Mouse (Mus musculus) intestine, embryonic 15.5 days (tissue): ENCODE measurements at regions not wholly inside any gene's neighbourhood (a gene's known extent, or its start where the extent isn't known, plus 50 kb on each side); places are given as distances from the start of the nearest gene placed in this dataset.

Experiments
- ATAC-seq: fragments of 200-750 bp; cut with Nextera tagmentation; 2 replicates; pipeline ENCODE4 v1.8.0; 2017; ENCODE audit warnings: moderate TSS enrichment, moderate library complexity
- H3K27ac ChIP-seq: fragments of 300-500 bp; sonication (generic); 2 replicates; pipeline ENCODE4 v1.5.1; 2015; ENCODE audit warnings: mild to moderate bottlenecking, inconsistent platforms
- H3K27me3 ChIP-seq: fragments of 300-500 bp; sonication (generic); replicated peaks from 2 replicates; pipeline ENCODE4 v1.6.1; 2015; ENCODE audit warnings: inconsistent platforms
- H3K36me3 ChIP-seq: fragments of 300-500 bp; sonication (generic); 2 replicates; pipeline ENCODE4 v1.6.1; 2015; ENCODE audit warnings: inconsistent platforms
- H3K4me1 ChIP-seq: fragments of 300-500 bp; sonication (generic); replicated peaks from 2 replicates; pipeline ENCODE4 v1.6.1; 2015; ENCODE audit warnings: inconsistent platforms
- H3K4me2 ChIP-seq: fragments of 300-500 bp; sonication (generic); replicated peaks from 2 replicates; pipeline ENCODE4 v1.6.1; 2015; ENCODE audit warnings: mild to moderate bottlenecking, inconsistent platforms
- H3K4me3 ChIP-seq: fragments of 300-500 bp; sonication (generic); replicated peaks from 2 replicates; pipeline ENCODE4 v1.5.1; 2015; ENCODE audit warnings: inconsistent platforms
- H3K9ac ChIP-seq: fragments of 300-500 bp; sonication (generic); 2 replicates; pipeline ENCODE4 v1.6.1; 2015; ENCODE audit warnings: inconsistent platforms
- H3K9me3 ChIP-seq: fragments of 300-500 bp; sonication (generic); 2 replicates; pipeline ENCODE4 v1.6.1; 2016; ENCODE audit warnings: inconsistent platforms
- whole genome bisulfite sequencing: fragments of 180-500 bp; shearing (Covaris S2); methylation state at CpG from one replicate; pipeline ENCODE4 v1.1.7; 2015; 5-methylcytosine and 5-hydroxymethylcytosine counted together

DNA sequence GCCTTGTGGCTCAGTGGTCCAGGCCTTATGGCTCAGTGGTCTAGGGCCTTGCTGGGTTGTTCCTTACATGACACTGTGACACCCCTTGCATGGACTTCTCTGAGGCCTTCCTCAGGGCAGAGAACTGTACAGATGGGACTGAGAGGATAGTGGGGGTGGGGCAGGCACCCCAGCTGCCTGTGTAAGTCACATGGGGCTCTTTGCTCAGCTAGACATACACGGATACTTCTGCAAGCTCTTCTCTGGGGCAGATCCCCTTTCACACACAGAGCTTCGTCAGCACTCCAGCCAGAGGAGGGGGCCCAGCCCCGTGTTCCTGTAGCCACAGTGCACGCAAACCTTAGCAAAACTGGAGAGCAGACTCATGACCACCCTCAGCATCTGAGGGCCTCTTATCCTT, 87.9 kb upstream of the Tpm1 start:
- H3K9ac ChIP-seq, result 0 out of 2 replicates have a peak overlapping the region, but pooled peaks have one; percentile 1
- H3K9me3 ChIP-seq, result no peaks in the 10 kb centered on the region
- H3K4me2 ChIP-seq, result 0 out of 2 replicates have a peak overlapping the region, but pooled peaks have one; percentile 7
- H3K27me3 ChIP-seq, result no peaks in the 10 kb centered on the region
- H3K36me3 ChIP-seq, result no peaks in the 10 kb centered on the region
- 21% methylated on average over 4 of the region's 4 CpGs for WGBS
- H3K27ac ChIP-seq, result peak overlapping the region; percentile 78
- peak; percentile 58 for ATAC-seq
- peaks cover 22% of the 10 kb centered on the region for H3K4me1 ChIP-seq
- H3K4me3 ChIP-seq, result no peak overlapping the region

DNA sequence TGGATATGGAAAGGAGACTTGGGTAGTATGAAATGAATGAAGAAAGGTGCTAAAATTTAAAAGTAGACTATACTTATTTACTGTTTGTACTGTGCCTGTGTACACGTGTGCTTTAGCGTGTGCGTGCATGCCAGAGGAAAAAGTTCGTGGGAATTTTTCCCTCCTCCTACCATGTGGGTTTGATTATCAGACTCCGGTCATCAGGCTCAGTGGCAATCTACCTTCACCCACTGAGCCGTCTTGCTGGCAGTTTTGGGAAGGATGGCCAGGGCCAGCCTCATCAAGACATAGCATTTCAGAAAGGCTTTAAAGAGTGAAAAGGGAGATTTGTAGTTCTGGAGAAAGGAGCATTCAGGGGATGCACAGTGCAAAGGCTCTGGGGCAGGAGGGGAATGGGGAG, 87.0 kb upstream of the Tpm1 start:
- WGBS, result 91% methylated on average over 6 of the region's 6 CpGs
- H3K27ac ChIP-seq, result no peak overlapping the region
- no peak overlapping the region for H3K4me2 ChIP-seq
- H3K9ac ChIP-seq, result no peak overlapping the region
- no peak for ATAC-seq
- H3K4me1 ChIP-seq, result peaks cover 26% of the 10 kb centered on the region
- no peaks in the 10 kb centered on the region for H3K9me3 ChIP-seq
- no peaks in the 10 kb centered on the region for H3K27me3 ChIP-seq
- H3K36me3 ChIP-seq, result no peaks in the 10 kb centered on the region
- H3K4me3 ChIP-seq, result no peak overlapping the region

DNA sequence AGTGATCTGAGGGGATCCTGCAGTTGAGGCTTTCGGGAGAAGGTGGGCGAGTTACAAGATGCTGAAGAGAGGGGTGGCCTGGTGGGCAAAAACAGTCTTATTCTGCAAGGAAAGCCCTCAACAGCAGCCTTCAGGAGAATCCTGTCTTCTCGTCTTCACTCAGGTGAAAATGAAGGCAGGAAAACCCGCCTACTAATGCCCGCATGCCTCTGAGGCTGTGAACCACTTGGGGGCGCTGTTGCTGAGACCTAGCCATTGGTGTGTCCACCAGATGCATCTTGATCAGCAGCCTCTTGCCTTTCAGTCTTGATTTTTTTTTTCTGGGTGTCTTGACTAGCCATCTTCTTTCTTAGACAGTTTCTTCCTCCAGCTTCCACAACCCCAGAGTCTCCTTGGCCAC, 85.2 kb upstream of the Tpm1 start:
- Histone ChIP-seq H3K4me3 (no peak overlapping the region), H3K36me3 (no peaks in the 10 kb centered on the region), H3K27me3 (no peaks in the 10 kb centered on the region), H3K27ac (no peak overlapping the region), H3K9me3 (no peaks in the 10 kb centered on the region), H3K4me2 (no peak overlapping the region), H3K4me1 (peaks cover 24% of the 10 kb centered on the region), H3K9ac (no peak overlapping the region)
- ATAC-seq, result no peak
- 75% methylated on average over 6 of the region's 6 CpGs for WGBS

DNA sequence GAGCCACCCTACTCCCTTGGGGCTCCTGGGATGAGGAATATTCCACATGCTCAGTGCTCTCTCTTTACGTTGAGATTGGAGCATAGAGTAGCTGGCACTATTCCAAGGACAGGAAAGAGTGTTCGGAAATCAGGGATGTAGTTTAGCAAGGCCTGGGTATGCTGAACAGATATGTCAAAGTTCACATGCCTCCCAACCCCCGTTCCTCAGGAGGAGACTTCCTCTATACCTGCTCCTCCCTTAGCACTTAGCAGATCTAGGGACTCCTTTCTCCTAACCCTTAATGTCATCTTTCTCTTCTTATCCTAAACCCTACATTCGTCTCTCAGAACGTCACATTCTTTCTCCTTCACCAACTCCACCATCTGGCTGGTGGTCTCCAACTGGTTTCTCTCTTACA, 83.2 kb upstream of the Tpm1 start:
- peak; percentile 39; the same call in 1 of the 2 replicates for ATAC-seq
- H3K27ac ChIP-seq, result no peak overlapping the region
- no peaks in the 10 kb centered on the region for H3K9me3 ChIP-seq
- H3K4me2 ChIP-seq, result no peak overlapping the region
- H3K27me3 ChIP-seq, result no peaks in the 10 kb centered on the region
- H3K9ac ChIP-seq, result no peak overlapping the region
- H3K4me3 ChIP-seq, result no peak overlapping the region
- WGBS, result 48% methylated on average over 5 of the region's 5 CpGs
- H3K4me1 ChIP-seq, result peaks cover 18% of the 10 kb centered on the region
- no peaks in the 10 kb centered on the region for H3K36me3 ChIP-seq

DNA sequence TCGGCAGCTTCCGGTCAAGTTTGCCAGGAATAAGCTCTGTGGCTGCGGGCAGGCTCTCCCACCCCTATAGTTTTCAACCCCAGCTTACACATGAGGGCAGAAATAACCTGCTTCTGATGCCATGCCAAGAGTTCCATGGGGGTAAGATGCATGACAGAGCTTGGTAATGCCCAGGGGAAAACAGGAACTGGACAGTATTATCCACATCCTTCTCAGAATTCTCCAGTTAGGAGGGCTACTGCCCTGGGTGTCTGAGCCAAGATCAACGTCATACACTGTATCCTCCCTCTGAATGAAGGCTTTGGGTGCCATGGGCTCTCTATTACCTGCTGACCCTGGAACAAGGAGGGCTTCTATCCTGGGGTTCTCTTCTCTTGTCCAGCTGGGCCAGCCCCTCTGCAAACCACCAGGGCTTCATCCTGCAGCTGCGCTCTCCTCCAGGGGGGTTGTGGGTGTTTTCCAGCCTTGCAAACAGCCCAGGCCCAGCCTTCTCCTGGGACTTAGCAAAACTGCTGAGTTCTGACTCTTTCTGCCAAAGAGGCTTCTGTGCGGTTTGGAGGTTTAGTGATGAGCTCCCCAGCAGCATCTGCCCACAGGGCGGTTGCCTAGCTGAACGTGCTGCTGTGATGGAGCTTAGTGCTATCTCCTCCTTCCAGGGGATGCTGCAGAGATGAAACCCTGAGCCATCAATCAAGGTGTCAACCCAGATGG, 81.7 kb upstream of the Tpm1 start:
- Histone ChIP-seq H3K27me3 (no peaks in the 10 kb centered on the region), H3K4me2 (no peak overlapping the region), H3K4me3 (no peak overlapping the region), H3K36me3 (no peaks in the 10 kb centered on the region), H3K9me3 (no peaks in the 10 kb centered on the region), H3K9ac (no peak overlapping the region), H3K27ac (no peak overlapping the region), H3K4me1 (0 out of 2 replicates have a peak, but pooled peaks cover 7% of the 10 kb centered on the region)
- 76% methylated on average over 8 of the region's 8 CpGs for WGBS
- ATAC-seq, result no peak

DNA sequence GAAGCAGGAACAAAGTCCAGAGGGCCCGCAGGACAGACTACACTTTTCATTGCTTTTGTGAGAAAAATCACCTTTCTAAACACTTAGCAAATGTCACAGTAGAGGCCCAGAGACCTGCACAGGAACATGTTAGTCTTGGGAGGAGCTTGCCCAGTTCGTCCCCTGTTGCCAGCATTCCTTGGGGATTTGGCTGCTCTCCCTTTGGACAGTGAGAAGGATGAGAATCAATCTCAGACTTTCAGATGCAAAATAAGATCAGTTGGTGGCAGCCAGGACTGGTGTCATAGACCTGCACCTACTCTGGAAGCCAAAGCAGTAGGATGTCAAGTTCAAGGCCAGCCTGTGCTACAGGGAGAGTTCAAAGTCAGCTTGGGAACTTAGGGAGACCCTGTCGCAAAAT, 80.7 kb upstream of the Tpm1 start:
- H3K4me1 ChIP-seq, result 0 out of 2 replicates have a peak, but pooled peaks cover 7% of the 10 kb centered on the region
- H3K4me3 ChIP-seq, result no peak overlapping the region
- H3K4me2 ChIP-seq, result no peak overlapping the region
- H3K9ac ChIP-seq, result no peak overlapping the region
- ATAC-seq, result no peak
- WGBS, result 80% methylated on average over 3 of the region's 3 CpGs
- no peaks in the 10 kb centered on the region for H3K9me3 ChIP-seq
- H3K36me3 ChIP-seq, result no peaks in the 10 kb centered on the region
- no peaks in the 10 kb centered on the region for H3K27me3 ChIP-seq
- no peak overlapping the region for H3K27ac ChIP-seq

DNA sequence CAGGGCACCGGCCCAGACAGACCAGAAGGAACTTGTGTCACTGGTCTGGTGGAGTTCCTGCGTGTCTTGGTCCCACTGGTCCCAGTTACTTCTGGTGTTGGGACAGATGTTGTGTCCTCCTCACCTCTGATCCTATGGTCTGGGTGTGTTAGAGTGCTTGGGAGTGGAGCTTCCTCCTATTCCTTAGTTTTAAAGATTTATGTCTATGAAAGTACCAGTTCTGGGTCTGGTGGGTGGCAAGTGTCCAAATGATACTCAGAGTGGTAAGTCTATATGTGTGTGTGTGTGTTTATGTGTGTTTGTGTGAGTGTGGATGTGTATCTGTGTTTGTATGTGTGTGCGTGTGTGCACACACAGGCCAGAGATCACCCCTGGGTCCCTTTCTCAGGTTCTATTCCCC, 79.9 kb upstream of the Tpm1 start:
- ATAC-seq, result no peak
- H3K9me3 ChIP-seq, result no peaks in the 10 kb centered on the region
- H3K27ac ChIP-seq, result no peak overlapping the region
- WGBS, result 94% methylated on average over 3 of the region's 3 CpGs
- 0 out of 2 replicates have a peak, but pooled peaks cover 7% of the 10 kb centered on the region for H3K4me1 ChIP-seq
- H3K4me3 ChIP-seq, result no peak overlapping the region
- no peak overlapping the region for H3K9ac ChIP-seq
- H3K27me3 ChIP-seq, result no peaks in the 10 kb centered on the region
- no peak overlapping the region for H3K4me2 ChIP-seq
- no peaks in the 10 kb centered on the region for H3K36me3 ChIP-seq

DNA sequence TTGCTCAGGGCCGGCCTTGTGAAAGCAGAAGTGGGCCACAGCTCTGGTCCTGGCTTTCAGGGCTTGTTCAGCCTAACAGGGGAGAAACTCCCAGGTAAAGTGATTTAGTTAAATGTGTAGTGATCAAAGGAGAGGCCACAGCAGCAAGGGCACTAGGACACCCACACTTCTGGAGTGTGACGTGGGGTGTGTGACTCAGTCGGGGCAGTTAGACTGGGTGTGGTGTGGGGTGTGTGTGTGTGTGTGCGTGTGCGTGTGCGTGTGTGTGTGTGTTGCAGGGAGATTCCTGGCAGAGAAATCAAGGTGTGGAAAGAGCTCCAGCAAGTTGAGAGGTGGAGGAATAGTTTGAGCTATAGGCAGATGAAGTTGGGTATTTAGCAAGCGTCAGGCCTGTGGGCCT, 72.5 kb upstream of the Tpm1 start:
- peaks cover 20% of the 10 kb centered on the region for H3K4me1 ChIP-seq
- no peaks in the 10 kb centered on the region for H3K36me3 ChIP-seq
- H3K9me3 ChIP-seq, result no peaks in the 10 kb centered on the region
- no peaks in the 10 kb centered on the region for H3K27me3 ChIP-seq
- WGBS, result 82% methylated on average over 7 of the region's 7 CpGs
- H3K4me2 ChIP-seq, result no peak overlapping the region
- no peak for ATAC-seq
- no peak overlapping the region for H3K9ac ChIP-seq
- H3K27ac ChIP-seq, result 0 out of 2 replicates have a peak overlapping the region, but pooled peaks have one; percentile 9
- no peak overlapping the region for H3K4me3 ChIP-seq

DNA sequence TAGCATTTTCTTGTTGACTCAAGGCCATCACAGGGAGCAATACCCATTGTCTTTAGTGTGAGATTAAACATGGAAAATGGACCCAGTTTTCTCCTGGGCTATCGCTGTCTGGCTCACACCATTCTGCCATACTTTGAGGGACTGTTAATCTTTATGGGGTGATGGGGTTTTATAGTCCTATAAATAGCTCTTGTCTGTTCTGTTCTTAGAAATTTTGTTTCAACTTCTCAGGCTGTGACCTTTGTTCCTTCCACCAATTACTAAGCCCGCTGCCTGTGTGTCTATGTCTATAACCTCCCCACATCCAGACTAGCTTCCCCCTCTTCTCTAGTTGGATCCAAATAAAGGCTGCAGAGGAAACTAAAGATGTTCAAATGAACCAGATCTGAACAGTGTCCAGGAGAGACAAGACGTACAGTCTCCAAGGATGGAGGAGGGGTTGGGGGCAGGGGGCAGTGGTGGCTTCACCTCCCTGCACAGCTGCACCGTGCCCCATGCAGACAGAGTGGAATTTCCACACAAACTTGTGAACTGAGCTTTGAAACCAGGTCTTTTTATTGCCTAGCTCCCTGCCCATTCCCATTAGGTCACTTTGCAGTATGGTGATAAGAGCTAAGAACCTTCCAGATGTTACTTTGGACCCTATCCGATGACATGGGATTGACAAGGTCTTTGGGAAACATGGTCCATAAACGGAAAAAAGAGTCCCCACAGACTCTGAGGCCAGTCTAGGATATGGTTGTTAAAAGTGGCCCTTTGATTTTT, 69.9 kb upstream of the Tpm1 start:
- H3K9me3 ChIP-seq, result no peaks in the 10 kb centered on the region
- WGBS, result 44% methylated on average over 6 of the region's 6 CpGs
- peak overlapping the region; percentile 64 for H3K27ac ChIP-seq
- ATAC-seq, result peak; percentile 77
- H3K4me2 ChIP-seq, result no peak overlapping the region
- H3K4me1 ChIP-seq, result peaks cover 28% of the 10 kb centered on the region
- H3K4me3 ChIP-seq, result no peak overlapping the region
- H3K27me3 ChIP-seq, result no peaks in the 10 kb centered on the region
- no peaks in the 10 kb centered on the region for H3K36me3 ChIP-seq
- H3K9ac ChIP-seq, result no peak overlapping the region

DNA sequence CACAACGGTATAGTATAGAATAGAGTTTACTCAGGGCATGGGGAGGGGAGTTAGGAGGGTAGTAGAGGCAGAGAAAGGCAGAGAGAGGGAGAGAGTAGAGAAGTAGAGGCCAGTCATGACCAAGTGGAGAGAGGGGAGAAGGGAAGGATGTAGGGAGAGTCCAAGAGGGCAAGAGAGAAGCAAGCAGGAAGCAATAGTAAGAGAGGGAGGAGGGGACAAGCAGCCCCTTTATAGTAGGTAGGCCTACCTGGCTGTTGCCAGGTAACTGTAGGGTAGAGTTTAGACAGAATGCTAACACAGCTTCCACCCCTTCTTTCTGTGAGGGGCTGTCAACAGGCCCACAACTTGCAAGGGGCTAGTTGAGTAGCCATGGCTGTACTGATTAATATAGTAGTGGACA, 69.2 kb upstream of the Tpm1 start:
- WGBS, result 92% methylated on average over 1 of the region's 1 CpGs
- Histone ChIP-seq H3K27me3 (no peaks in the 10 kb centered on the region), H3K4me2 (no peak overlapping the region), H3K9me3 (no peaks in the 10 kb centered on the region), H3K27ac (peak overlapping the region; percentile 64), H3K36me3 (no peaks in the 10 kb centered on the region), H3K4me1 (peaks cover 28% of the 10 kb centered on the region), H3K4me3 (no peak overlapping the region), H3K9ac (no peak overlapping the region)
- ATAC-seq, result peak; percentile 41

DNA sequence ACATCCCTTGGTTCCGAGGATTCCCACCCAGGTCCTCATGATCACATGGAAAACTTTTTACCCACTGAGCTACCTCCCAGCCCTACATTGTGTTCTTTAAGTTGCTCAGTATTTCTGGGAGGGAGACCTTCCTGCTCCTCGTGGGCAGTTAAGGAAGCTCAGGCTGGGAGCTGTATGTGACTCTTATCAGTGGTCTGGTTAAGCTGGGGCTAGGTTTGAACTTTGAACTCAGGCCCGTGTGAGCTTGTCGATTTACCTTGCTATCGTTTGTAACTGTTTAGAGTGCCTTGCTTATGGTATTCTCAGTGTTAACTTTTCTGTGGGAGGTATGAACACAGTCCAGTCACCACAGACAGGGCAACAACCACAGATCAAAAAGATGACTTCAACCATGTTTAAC, 68.4 kb upstream of the Tpm1 start:
- Histone ChIP-seq H3K27ac (peak overlapping the region; percentile 64), H3K27me3 (no peaks in the 10 kb centered on the region), H3K4me2 (no peak overlapping the region), H3K4me3 (no peak overlapping the region), H3K9ac (no peak overlapping the region), H3K9me3 (no peaks in the 10 kb centered on the region), H3K4me1 (peaks cover 28% of the 10 kb centered on the region), H3K36me3 (no peaks in the 10 kb centered on the region)
- 49% methylated on average over 5 of the region's 5 CpGs for WGBS
- ATAC-seq, result peak; percentile 52

DNA sequence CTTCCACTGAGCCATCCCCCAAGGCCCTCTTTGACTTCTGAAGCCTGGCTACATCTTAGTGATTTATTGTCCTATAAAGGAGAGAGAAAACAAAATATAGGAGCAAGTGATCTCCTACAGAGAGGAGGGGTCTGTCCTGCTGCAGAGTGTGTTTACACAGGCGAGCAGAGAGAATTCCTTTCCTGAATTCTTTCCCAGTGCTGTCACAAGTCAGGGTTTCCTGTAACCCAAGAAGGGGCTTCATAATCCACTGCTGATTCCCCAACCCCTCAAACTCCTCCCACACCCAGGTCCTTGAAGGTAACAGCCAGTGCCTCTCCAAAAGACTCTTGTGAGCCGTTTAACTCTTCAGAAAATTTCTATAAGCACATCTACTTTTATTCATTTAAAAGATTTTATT, 66.8 kb upstream of the Tpm1 start:
- Histone ChIP-seq H3K36me3 (no peaks in the 10 kb centered on the region), H3K4me3 (no peak overlapping the region), H3K27ac (peak overlapping the region; percentile 56), H3K4me2 (no peak overlapping the region), H3K9ac (no peak overlapping the region), H3K27me3 (no peaks in the 10 kb centered on the region), H3K4me1 (peaks cover 25% of the 10 kb centered on the region), H3K9me3 (no peaks in the 10 kb centered on the region)
- WGBS, result 13% methylated on average over 2 of the region's 2 CpGs
- peak; percentile 22 for ATAC-seq

DNA sequence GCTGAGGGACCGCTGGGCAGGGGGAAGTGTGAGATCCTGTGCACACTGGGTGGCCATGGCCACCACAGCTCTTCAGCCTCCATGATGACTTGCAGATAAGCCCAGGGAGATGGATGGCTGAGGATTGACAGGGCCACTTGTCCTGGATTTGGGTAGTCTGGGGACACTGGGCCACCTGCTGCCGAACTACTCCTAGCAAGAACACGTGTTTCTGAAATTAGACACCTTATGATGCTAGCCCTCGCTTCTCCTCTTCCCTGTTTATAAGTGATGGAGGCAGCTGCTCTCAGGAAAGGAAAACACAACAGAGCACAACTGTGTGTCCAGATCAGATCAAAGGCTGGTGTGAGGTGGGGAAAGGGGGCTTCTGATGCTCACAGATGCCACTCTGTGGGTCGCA, 64.9 kb upstream of the Tpm1 start:
- H3K4me2 ChIP-seq, result no peak overlapping the region
- no peak for ATAC-seq
- no peak overlapping the region for H3K4me3 ChIP-seq
- WGBS, result 74% methylated on average over 5 of the region's 5 CpGs
- H3K9ac ChIP-seq, result no peak overlapping the region
- no peaks in the 10 kb centered on the region for H3K36me3 ChIP-seq
- no peak overlapping the region for H3K27ac ChIP-seq
- H3K4me1 ChIP-seq, result peaks cover 20% of the 10 kb centered on the region
- no peaks in the 10 kb centered on the region for H3K9me3 ChIP-seq
- no peaks in the 10 kb centered on the region for H3K27me3 ChIP-seq
